Mouse (Mus musculus): ENCODE data around the gene Rps6ka2. TPM values are rescaled to one million over a fixed set of nuclear protein-coding genes. Genes with fewer than 3 reads are reported as not detected.

Rps6ka2 gene
- polyA plus RNA-seq, 1 experiment from 2014 or later = 19.9 TPM

- TF ChIP-seq CTCF (IDR thresholded peaks at IDR 0.05) = no peak
- H3K27me3 ChIP-seq = no peaks in the 10 kb centered on the region
- ChIA-PET POLR2A (no interaction called here), CTCF (no interaction called here)
- no peak for DNase-seq (ENCODE audit: low read depth, low spot score)
- ATAC-seq = no peak
- in situ Hi-C loops (cut with MboI; ENCODE audit: low pct_unique_long_range_greater_than_20kb) = loop anchor here (25.0 kb wide), 1 partner anchor 1693 kb away; no protein-coding TSS in a partner anchor
These were observed 99.4 kb downstream of the Rps6ka2 start for GRCm38 (mm10) chr17:7269151-7269806.

- TF ChIP-seq CTCF (IDR thresholded peaks at IDR 0.05) = no peak
- DNase-seq (ENCODE audit: low read depth, low spot score) = no peak
- CTCF ChIA-PET = no interaction called here
- ATAC-seq = no peak
- in situ Hi-C loops (cut with MboI; ENCODE audit: low pct_unique_long_range_greater_than_20kb) = loop anchor here (25.0 kb wide), 1 partner anchor 1692 kb away; no protein-coding TSS in a partner anchor
- POLR2A ChIA-PET = interaction anchor here (0.6 kb wide), 1 partner anchor 81 kb away, joined by 3 read pairs; no protein-coding TSS in a partner anchor
- H3K27me3 ChIP-seq = no peaks in the 10 kb centered on the region
These were observed 100.6 kb downstream of the Rps6ka2 start for GRCm38 (mm10) chr17:7270506-7270905.

DNA sequence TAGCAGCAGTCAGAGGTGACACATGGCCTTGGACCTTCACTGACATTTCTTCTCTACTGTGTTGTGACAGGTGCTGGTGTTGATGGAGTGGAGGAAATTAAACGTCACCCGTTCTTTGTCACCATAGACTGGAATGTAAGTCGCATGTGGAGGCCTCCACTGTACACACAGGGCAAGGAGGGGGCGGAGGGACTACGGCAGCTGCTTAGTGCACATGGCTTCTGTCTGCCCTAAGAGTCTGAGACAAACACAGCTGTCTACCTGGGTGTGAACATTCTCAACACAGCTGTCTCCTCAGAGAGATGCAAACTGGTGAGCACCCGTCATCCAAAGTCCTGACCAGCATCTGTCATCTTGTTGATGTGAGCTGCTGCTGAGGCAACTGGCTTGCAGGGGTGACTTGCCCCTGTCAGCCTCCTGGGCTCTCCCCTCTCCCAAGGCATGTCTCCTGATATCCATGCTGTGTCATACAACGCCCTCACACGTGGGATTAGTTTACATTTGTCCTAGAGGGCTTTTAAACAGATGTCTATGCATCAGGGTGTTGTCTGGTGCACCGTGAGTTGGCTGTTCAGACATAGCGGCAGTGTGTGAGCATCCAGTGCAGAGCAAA, 101.7 kb downstream of the Rps6ka2 start:
- CTCF ChIA-PET = no interaction called here
- no peaks in the 10 kb centered on the region for H3K27me3 ChIP-seq
- no peak for DNase-seq (ENCODE audit: low read depth, low spot score)
- TF ChIP-seq CTCF (IDR thresholded peaks at IDR 0.05) = no peak
- no peak for ATAC-seq
- POLR2A ChIA-PET = no interaction called here
- in situ Hi-C loops (cut with MboI; ENCODE audit: low pct_unique_long_range_greater_than_20kb) = loop anchor here (25.0 kb wide), 1 partner anchor 1691 kb away; no protein-coding TSS in a partner anchor

- in situ Hi-C loops (cut with MboI; ENCODE audit: low pct_unique_long_range_greater_than_20kb) = loop anchor here (25.0 kb wide), 1 partner anchor 1689 kb away; no protein-coding TSS in a partner anchor
These were observed 103.1 kb downstream of the Rps6ka2 start for GRCm38 (mm10) chr17:7273054-7273453.

GRCm38 (mm10) chr17:7273785-7274184, 103.9 kb downstream of the Rps6ka2 start:
- CTCF ChIA-PET = interaction anchor here (1.1 kb wide), 1 partner anchor 11 kb away, joined by 3 read pairs; no protein-coding TSS in a partner anchor
- POLR2A ChIA-PET = no interaction called here
- in situ Hi-C loops (cut with MboI; ENCODE audit: low pct_unique_long_range_greater_than_20kb) = loop anchor here (25.0 kb wide), 1 partner anchor 1689 kb away; no protein-coding TSS in a partner anchor
- no peak for DNase-seq (ENCODE audit: low read depth, low spot score)
- H3K27me3 ChIP-seq = no peaks in the 10 kb centered on the region
- no peak for TF ChIP-seq CTCF (IDR thresholded peaks at IDR 0.05)
- no peak for ATAC-seq

More at GRCm38 (mm10) chr17:7273054-7273453, 103.1 kb downstream of the Rps6ka2 start:
- DNase-seq (ENCODE audit: low read depth, low spot score) (peak; percentile 57), ATAC-seq (peak; percentile 41)
- TF ChIP-seq CTCF (IDR thresholded peaks at IDR 0.05) = no peak
- CTCF ChIA-PET = no interaction called here
- no peaks in the 10 kb centered on the region for H3K27me3 ChIP-seq
- POLR2A ChIA-PET = interaction anchor here (0.6 kb wide), 1 partner anchor 103 kb away, joined by 3 read pairs; the partner anchor contains the start of gene Rps6ka2

DNA sequence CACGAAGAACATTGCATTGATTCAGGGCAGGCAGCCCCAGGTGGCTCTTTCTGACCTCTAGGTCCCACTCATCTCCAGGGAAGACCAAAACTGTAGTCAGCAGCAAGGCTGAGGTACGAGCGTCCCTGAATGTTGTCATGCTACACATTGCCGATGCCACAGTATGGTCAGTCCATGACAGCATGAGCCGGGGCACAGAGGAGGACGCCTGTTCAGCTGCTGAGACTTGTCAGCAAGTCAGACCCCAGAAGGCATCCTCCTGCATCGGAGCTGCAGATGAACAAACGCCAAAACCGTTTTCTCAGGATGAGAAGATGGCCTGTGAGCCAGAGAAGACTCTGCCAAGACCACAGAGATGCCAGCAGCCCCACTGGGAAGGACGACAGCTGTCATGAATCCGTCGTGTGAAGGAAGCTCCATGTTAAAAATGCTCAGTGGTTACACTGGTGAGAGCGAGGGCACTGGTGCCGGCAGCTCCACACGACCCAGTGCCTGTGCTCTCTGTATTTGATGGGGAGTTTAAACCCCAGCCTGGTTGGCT, 108.9 kb downstream of the Rps6ka2 start:
- TF ChIP-seq CTCF (IDR thresholded peaks at IDR 0.05) = no peak

GRCm38 (mm10) chr17:7279251-7279650, 109.3 kb downstream of the Rps6ka2 start:
- CTCF ChIA-PET = no interaction called here
- no peak for TF ChIP-seq CTCF (IDR thresholded peaks at IDR 0.05)
- POLR2A ChIA-PET = no interaction called here
- H3K27me3 ChIP-seq = no peaks in the 10 kb centered on the region
- in situ Hi-C loops (cut with MboI; ENCODE audit: low pct_unique_long_range_greater_than_20kb) = no loop called here
- ATAC-seq = no peak
- DNase-seq (ENCODE audit: low read depth, low spot score) = no peak

More for the DNA sequence above, 108.9 kb downstream of the Rps6ka2 start:
- no peak for DNase-seq (ENCODE audit: low read depth, low spot score)
- no peak for ATAC-seq
- ChIA-PET POLR2A (no interaction called here), CTCF (no interaction called here)
- in situ Hi-C loops (cut with MboI; ENCODE audit: low pct_unique_long_range_greater_than_20kb) = no loop called here
- H3K27me3 ChIP-seq = no peaks in the 10 kb centered on the region

DNA sequence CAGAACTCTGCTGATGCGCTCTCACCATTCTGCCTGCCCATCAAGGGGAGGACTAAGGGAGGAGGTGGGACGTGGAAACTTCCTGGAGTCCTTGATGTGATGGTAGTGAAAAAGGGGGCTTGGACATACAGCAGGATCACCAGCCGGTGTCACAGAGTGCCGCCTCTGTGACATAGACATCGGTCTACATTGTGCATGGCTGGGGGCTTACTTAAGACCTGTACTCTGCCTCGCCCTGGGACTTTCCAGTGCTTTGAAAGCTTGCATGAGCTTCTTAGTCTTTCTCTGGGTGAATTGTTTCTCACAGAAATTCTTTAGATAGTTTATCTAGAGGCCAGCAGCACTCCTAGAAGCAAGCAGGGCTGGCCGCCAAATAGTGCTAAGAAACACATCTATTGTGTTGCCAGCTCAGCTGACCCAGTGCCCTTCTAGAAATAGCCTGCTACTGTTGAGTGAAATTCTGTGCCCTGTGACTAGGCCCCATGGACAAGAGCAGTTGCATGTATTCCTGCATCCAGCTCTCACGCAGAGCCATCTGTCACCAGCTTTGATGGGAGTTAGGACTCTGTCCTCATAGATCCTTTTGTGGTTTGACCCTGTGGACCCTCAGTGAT, 114.5 kb downstream of the Rps6ka2 start:
- ChIA-PET POLR2A (no interaction called here), CTCF (no interaction called here)
- DNase-seq (ENCODE audit: low read depth, low spot score) (no peak), ATAC-seq (peak; percentile 21)
- H3K27me3 ChIP-seq = no peaks in the 10 kb centered on the region
- in situ Hi-C loops (cut with MboI; ENCODE audit: low pct_unique_long_range_greater_than_20kb) = no loop called here
- no peak for TF ChIP-seq CTCF (IDR thresholded peaks at IDR 0.05)

GRCm38 (mm10) chr17:7285292-7285691, 115.4 kb downstream of the Rps6ka2 start:
- TF ChIP-seq CTCF (IDR thresholded peaks at IDR 0.05) = no peak
- in situ Hi-C loops (cut with MboI; ENCODE audit: low pct_unique_long_range_greater_than_20kb) = no loop called here

GRCm38 (mm10) chr17:7286422-7287050, 116.6 kb downstream of the Rps6ka2 start:
- DNase-seq (ENCODE audit: low read depth, low spot score) (no peak), ATAC-seq (no peak)
- in situ Hi-C loops (cut with MboI; ENCODE audit: low pct_unique_long_range_greater_than_20kb) = no loop called here
- CTCF ChIA-PET = no interaction called here
- no peak for TF ChIP-seq CTCF (IDR thresholded peaks at IDR 0.05)
- no peaks in the 10 kb centered on the region for H3K27me3 ChIP-seq
- POLR2A ChIA-PET = no interaction called here

More at GRCm38 (mm10) chr17:7285292-7285691, 115.4 kb downstream of the Rps6ka2 start:
- ATAC-seq (no peak), DNase-seq (ENCODE audit: low read depth, low spot score) (no peak)
- no peaks in the 10 kb centered on the region for H3K27me3 ChIP-seq
- CTCF ChIA-PET = no interaction called here
- POLR2A ChIA-PET = no interaction called here

All from Patski (cell line).